Comparison of ENCODE assay signal across 12 mouse cellular contexts in genomic region chr2:174325989-174326388, GRCm38 (mm10). TPM values are rescaled to one million over a fixed set of nuclear protein-coding genes. Genes with fewer than 3 reads are reported as not detected.
DNase-seq lines count a peak whose midpoint lies in the region; ATAC-seq and TF ChIP-seq lines count a peak whose summit lies in the region.
"Had no signal": no experiment of that assay in that cellular context is flagged by ENCODE, and none has a peak within 500 bp of the region (broad histone marks: within the 10 kb centered on the region; RNA-seq: fewer than 3 reads in every experiment).

No protein-coding gene starts in this region.

- H3K27me3 ChIP-seq in hindbrain, embryonic 10.5 days (ENCODE audit: insufficient read depth, poor library complexity, severe bottlenecking) = 0 out of 2 replicates have a peak, but pooled peaks cover 6% of the 10 kb centered on the region
- 0 out of 2 replicates have a peak, but pooled peaks cover 3% of the 10 kb centered on the region for H3K27me3 ChIP-seq in hindbrain, embryonic 11.5 days (ENCODE audit: control insufficient read depth, insufficient read depth, low read length)
- H3K27me3 ChIP-seq in midbrain, embryonic 13.5 days = peaks cover 2% of the 10 kb centered on the region; the same call in 1 of the 2 replicates
- H3K27me3 ChIP-seq in midbrain, embryonic 16.5 days (ENCODE audit: control insufficient read depth, insufficient read depth, low read depth, low read length) = no peaks in the 10 kb centered on the region
- H3K27me3 ChIP-seq in intestine, postnatal 0 days (replicated peaks; ENCODE audit: control insufficient read depth, insufficient read depth, low read length) = no peaks in the 10 kb centered on the region

- no peak for DNase-seq in hindbrain, embryonic 10.5 days (ENCODE audit: low spot score)
- DNase-seq in hindbrain, embryonic 11.5 days (ENCODE audit: low spot score) = no peak
- DNase-seq in adrenal gland, postnatal 14 days = no peak
- DNase-seq in layer of hippocampus, adult 9-10 months (ENCODE audit: low spot score) = no peak
- DNase-seq: cerebellum, postnatal 36 days; retina, postnatal 1 day had no signal

- H3K4me1 ChIP-seq in hindbrain, embryonic 10.5 days (replicated peaks) = peaks cover 28% of the 10 kb centered on the region
- no peaks in the 10 kb centered on the region for H3K4me1 ChIP-seq in hindbrain, embryonic 11.5 days (replicated peaks; ENCODE audit: control insufficient read depth, insufficient read depth, low read length)
- peaks cover 19% of the 10 kb centered on the region for H3K4me1 ChIP-seq in midbrain, embryonic 13.5 days (replicated peaks)
- H3K4me1 ChIP-seq in midbrain, embryonic 16.5 days (ENCODE audit: control insufficient read depth, insufficient read depth, low read length) = peaks cover 13% of the 10 kb centered on the region
- no peaks in the 10 kb centered on the region for H3K4me1 ChIP-seq in intestine, postnatal 0 days (replicated peaks; ENCODE audit: control insufficient read depth, insufficient read depth, low read length)

- H3K27ac ChIP-seq in hindbrain, embryonic 10.5 days = no peak overlapping the region
- no peak overlapping the region for H3K27ac ChIP-seq in hindbrain, embryonic 11.5 days (ENCODE audit: low read depth, low read length)
- H3K27ac ChIP-seq in midbrain, embryonic 13.5 days = no peak overlapping the region
- no peak overlapping the region for H3K27ac ChIP-seq in midbrain, embryonic 16.5 days (ENCODE audit: low read length)
- no peak overlapping the region for H3K27ac ChIP-seq in intestine, postnatal 0 days (ENCODE audit: low read depth, low read length)
- H3K27ac ChIP-seq: forebrain, embryonic 12.5 days had no signal

- no peak for TF ChIP-seq CTCF in intestine, postnatal 0 days (IDR thresholded peaks at IDR 0.05; ENCODE audit: low read depth)

- 44% methylated on average over 4 of the region's 4 CpGs for WGBS in hindbrain, embryonic 10.5 days
- 65% methylated on average over 4 of the region's 4 CpGs for WGBS in hindbrain, embryonic 11.5 days
- 66% methylated on average over 4 of the region's 4 CpGs for WGBS in midbrain, embryonic 13.5 days
- 61% methylated on average over 4 of the region's 4 CpGs for WGBS in midbrain, embryonic 16.5 days
- WGBS in intestine, postnatal 0 days = 77% methylated on average over 4 of the region's 4 CpGs

- H3K9me3 ChIP-seq in hindbrain, embryonic 10.5 days = peaks cover 13% of the 10 kb centered on the region
- no peaks in the 10 kb centered on the region for H3K9me3 ChIP-seq in hindbrain, embryonic 11.5 days (ENCODE audit: control insufficient read depth, low read length)
- H3K9me3 ChIP-seq in midbrain, embryonic 13.5 days = no peaks in the 10 kb centered on the region
- H3K9me3 ChIP-seq in midbrain, embryonic 16.5 days (replicated peaks; ENCODE audit: control insufficient read depth, low read length, poor library complexity, severe bottlenecking) = no peaks in the 10 kb centered on the region; the same call in 1 of the 2 replicates
- H3K9me3 ChIP-seq in intestine, postnatal 0 days (ENCODE audit: control insufficient read depth) = no peaks in the 10 kb centered on the region
- H3K9me3 ChIP-seq: forebrain, embryonic 12.5 days had no signal

- H3K4me3 ChIP-seq in hindbrain, embryonic 10.5 days = peak overlapping the region; percentile 98; the same call in 1 of the 2 replicates
- H3K4me3 ChIP-seq in hindbrain, embryonic 11.5 days (ENCODE audit: low read depth, low read length) = no peak overlapping the region
- H3K4me3 ChIP-seq in midbrain, embryonic 13.5 days (replicated peaks) = no peak overlapping the region
- no peak overlapping the region for H3K4me3 ChIP-seq in midbrain, embryonic 16.5 days (ENCODE audit: low read depth, low read length)
- no peak overlapping the region; the same call in 1 of the 2 replicates for H3K4me3 ChIP-seq in intestine, postnatal 0 days (ENCODE audit: low read depth, low read length)

- H3K4me2 ChIP-seq in hindbrain, embryonic 11.5 days (replicated peaks; ENCODE audit: low read depth, low read length) = no peak overlapping the region
- peak overlapping the region; percentile 68; the same call in 1 of the 2 replicates for H3K4me2 ChIP-seq in midbrain, embryonic 13.5 days (replicated peaks)
- no peak overlapping the region for H3K4me2 ChIP-seq in midbrain, embryonic 16.5 days (ENCODE audit: low read length)
- peak overlapping the region; percentile 94 for H3K4me2 ChIP-seq in intestine, postnatal 0 days (replicated peaks; ENCODE audit: low read depth)

- peaks cover 13% of the 10 kb centered on the region; the same call in 1 of the 2 replicates for H3K36me3 ChIP-seq in hindbrain, embryonic 10.5 days
- no peaks in the 10 kb centered on the region for H3K36me3 ChIP-seq in hindbrain, embryonic 11.5 days (ENCODE audit: control insufficient read depth, insufficient read depth, low read length)
- H3K36me3 ChIP-seq in midbrain, embryonic 13.5 days = no peaks in the 10 kb centered on the region
- no peaks in the 10 kb centered on the region for H3K36me3 ChIP-seq in midbrain, embryonic 16.5 days (ENCODE audit: control insufficient read depth, insufficient read depth, low read length)
- no peaks in the 10 kb centered on the region for H3K36me3 ChIP-seq in intestine, postnatal 0 days (ENCODE audit: control insufficient read depth, insufficient read depth)

- H3K9ac ChIP-seq in hindbrain, embryonic 11.5 days (ENCODE audit: low read depth, low read length) = no peak overlapping the region
- no peak overlapping the region for H3K9ac ChIP-seq in midbrain, embryonic 13.5 days (replicated peaks)
- H3K9ac ChIP-seq in midbrain, embryonic 16.5 days (ENCODE audit: low read depth, low read length) = no peak overlapping the region
- no peak overlapping the region for H3K9ac ChIP-seq in intestine, postnatal 0 days (ENCODE audit: low read depth, low read length)

- ATAC-seq in hindbrain, embryonic 11.5 days (ENCODE audit: low FRiP score) = no peak
- ATAC-seq in midbrain, embryonic 13.5 days = no peak
- no peak for ATAC-seq in midbrain, embryonic 16.5 days
- no peak for ATAC-seq in intestine, postnatal 0 days
- ATAC-seq: activated CD4-positive, CD25-positive, alpha-beta regulatory T cell, adult 4 months; lung, postnatal 0 days had no signal

RNA-seq across cellular contexts. Expression of gene Gm20721, which starts 20.5 kb away (rescaled TPM):
- polyA plus RNA-seq in hindbrain, embryonic 10.5 days (2016; fragmentation: Nextera tagmentation; extraction: Ambion mirVana) = 10.5 and 13.1 TPM in 2 replicates
- polyA plus RNA-seq in hindbrain, embryonic 11.5 days (2014; fragmentation: Nextera tagmentation; extraction: Ambion mirVana) = 17.6 and 22.8 TPM in 2 replicates
- 8.8 and 10.5 TPM in 2 replicates for polyA plus RNA-seq in midbrain, embryonic 13.5 days (2015; fragmentation: Nextera tagmentation; extraction: Ambion mirVana)
- polyA plus RNA-seq in midbrain, embryonic 16.5 days (2015; fragmentation: Nextera tagmentation; extraction: Ambion mirVana) = 11.1 and 15.0 TPM in 2 replicates
- polyA plus RNA-seq in intestine, postnatal 0 days (2015; fragmentation: Nextera tagmentation; extraction: Ambion mirVana) = 2.7 and 3.5 TPM in 2 replicates
- total RNA-seq in adrenal gland, postnatal 14 days (2021) = 4.6 and 5.4 TPM in 2 replicates

RNA-seq across cellular contexts. Expression of gene Gnas, which starts 41.9 kb away (rescaled TPM):
- 1,166 and 1,270 TPM in 2 replicates for polyA plus RNA-seq in hindbrain, embryonic 10.5 days (2016; fragmentation: Nextera tagmentation; extraction: Ambion mirVana)
- 1,233 and 1,244 TPM in 2 replicates for polyA plus RNA-seq in hindbrain, embryonic 11.5 days (2014; fragmentation: Nextera tagmentation; extraction: Ambion mirVana)
- 1,084 and 1,205 TPM in 2 replicates for polyA plus RNA-seq in midbrain, embryonic 13.5 days (2015; fragmentation: Nextera tagmentation; extraction: Ambion mirVana)
- polyA plus RNA-seq in midbrain, embryonic 16.5 days (2015; fragmentation: Nextera tagmentation; extraction: Ambion mirVana) = 1,445 and 1,454 TPM in 2 replicates
- polyA plus RNA-seq in intestine, postnatal 0 days (2015; fragmentation: Nextera tagmentation; extraction: Ambion mirVana) = 686 and 705 TPM in 2 replicates
- total RNA-seq in adrenal gland, postnatal 14 days (2021) = 4,967 and 5,329 TPM in 2 replicates

Comparison
In these comparisons a context has a peak if more than half of its experiments do, and no peak if none do; other contexts are left out.
1. H3K4me2 ChIP-seq: peak in midbrain, embryonic 13.5 days (single experiment) and intestine, postnatal 0 days (single experiment); none in hindbrain, embryonic 11.5 days (single experiment) and midbrain, embryonic 16.5 days (single experiment).